Mouse (Mus musculus) stomach, embryonic 16.5 days (tissue): ENCODE measurements around the gene Padi2. TPM values are rescaled to one million over a fixed set of nuclear protein-coding genes. Genes with fewer than 3 reads are reported as not detected.

Experiments
- ATAC-seq: fragments of 200-750 bp; cut with Nextera tagmentation; 2 replicates; pipeline ENCODE4 v1.8.0; 2017; ENCODE audit warnings: moderate number of reproducible peaks, moderate TSS enrichment; ENCODE audit not compliant: insufficient read depth, low FRiP score
- H3K27ac ChIP-seq: fragments of 300-500 bp; sonication (generic); 2 replicates; pipeline ENCODE4 v1.5.1; 2014; ENCODE audit warnings: low read length
- H3K27me3 ChIP-seq: fragments of 300-500 bp; sonication (generic); 2 replicates; pipeline ENCODE4 v1.6.1; 2014; ENCODE audit warnings: low read length, control low read depth, mixed read lengths; ENCODE audit not compliant: control insufficient read depth, insufficient read depth
- H3K36me3 ChIP-seq: fragments of 300-500 bp; sonication (generic); 2 replicates; pipeline ENCODE4 v1.6.1; 2014; ENCODE audit warnings: low read length; ENCODE audit not compliant: control insufficient read depth, insufficient read depth
- H3K4me1 ChIP-seq: fragments of 300-500 bp; sonication (generic); 2 replicates; pipeline ENCODE4 v1.6.1; 2014; ENCODE audit warnings: low read length, control low read depth, mixed read lengths; ENCODE audit not compliant: control insufficient read depth, insufficient read depth
- H3K4me2 ChIP-seq: fragments of 300-500 bp; sonication (generic); 2 replicates; pipeline ENCODE4 v1.6.1; 2014; ENCODE audit warnings: low read depth, low read length, mixed read lengths
- H3K4me3 ChIP-seq: fragments of 300-500 bp; sonication (generic); replicated peaks from 2 replicates; pipeline ENCODE4 v1.5.1; 2014; ENCODE audit warnings: mild to moderate bottlenecking, low read length
- H3K9ac ChIP-seq: fragments of 300-500 bp; sonication (generic); 2 replicates; pipeline ENCODE4 v1.6.1; 2014; ENCODE audit warnings: low read length
- H3K9me3 ChIP-seq: fragments of 300-500 bp; sonication (generic); replicated peaks from 2 replicates; pipeline ENCODE4 v1.6.1; 2016; ENCODE audit warnings: low read length, control low read depth; ENCODE audit not compliant: control insufficient read depth
- WGBS: fragments of 180-500 bp; shearing (Covaris S2); extraction: QIAGEN DNeasy Blood & Tissue Kit; methylation state at CpG from one replicate; pipeline ENCODE4 v1.1.7; 2014; 5-methylcytosine and 5-hydroxymethylcytosine counted together
- polyA plus RNA-seq: library from polyadenylated mRNA; unstranded; fragments of >200 nt; fragmentation: Nextera tagmentation; extraction: Ambion mirVana; gene quantifications from 2 replicates; pipeline ENCODE4 v1.2.1, GENCODE M21; 2015

Padi2 gene
- polyA plus RNA-seq, 1 experiment from 2014 or later, result 3.2 TPM

- Histone ChIP-seq H3K27ac (peak overlapping the region; percentile 64), H3K9ac (peak overlapping the region; percentile 21; the same call in 1 of the 2 replicates), H3K4me3 (no peak overlapping the region), H3K4me2 (peak overlapping the region; percentile 93; the same call in 1 of the 2 replicates), H3K27me3 (no peaks in the 10 kb centered on the region), H3K4me1 (peaks cover 24% of the 10 kb centered on the region), H3K9me3 (no peaks in the 10 kb centered on the region), H3K36me3 (peaks cover 14% of the 10 kb centered on the region)
- 31% methylated on average over 5 of the region's 5 CpGs for WGBS
- ATAC-seq, result no peak
Observed at GRCm38 (mm10) chr4:140962950-140963349, 56.8 kb downstream of the Padi2 start.

DNA sequence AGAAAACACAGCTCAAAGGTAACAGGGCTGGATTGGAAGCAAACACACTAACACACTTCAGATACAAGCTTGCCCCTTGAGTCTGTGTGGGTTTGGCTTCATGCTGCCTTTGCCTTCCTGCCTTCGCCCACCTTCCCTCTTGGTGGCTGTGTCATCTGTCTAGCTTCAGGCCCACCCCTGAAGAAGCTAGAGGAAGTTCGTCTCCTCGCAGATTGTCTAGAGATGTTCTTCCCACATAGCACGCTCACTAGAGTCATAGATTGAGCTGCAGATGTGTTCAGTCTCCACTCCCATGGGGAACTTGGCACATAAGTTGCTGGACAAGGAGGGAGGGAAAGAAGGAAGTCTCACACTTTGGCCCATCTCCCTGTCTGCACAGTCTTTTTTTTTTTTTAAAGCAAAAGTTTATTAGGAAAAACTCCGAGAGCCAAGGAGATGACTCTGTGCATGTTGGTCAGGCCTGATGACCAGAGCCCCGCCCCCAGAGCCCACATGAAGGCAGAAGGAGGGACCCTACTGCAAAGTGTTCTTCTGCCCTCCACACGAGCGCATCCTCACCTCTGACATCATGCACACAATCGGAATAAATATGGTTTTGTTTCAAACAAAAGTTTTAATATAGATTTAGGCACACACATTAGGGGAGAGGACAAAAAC, 57.9 kb downstream of the Padi2 start:
- H3K4me1 ChIP-seq, result peaks cover 21% of the 10 kb centered on the region
- no peaks in the 10 kb centered on the region for H3K27me3 ChIP-seq
- H3K4me2 ChIP-seq, result no peak overlapping the region
- H3K9ac ChIP-seq, result 0 out of 2 replicates have a peak overlapping the region, but pooled peaks have one; percentile 46
- ATAC-seq, result no peak
- no peak overlapping the region for H3K4me3 ChIP-seq
- WGBS, result 70% methylated on average over 9 of the region's 9 CpGs
- H3K36me3 ChIP-seq, result peaks cover 16% of the 10 kb centered on the region
- no peaks in the 10 kb centered on the region for H3K9me3 ChIP-seq
- H3K27ac ChIP-seq, result peak overlapping the region; percentile 79

DNA sequence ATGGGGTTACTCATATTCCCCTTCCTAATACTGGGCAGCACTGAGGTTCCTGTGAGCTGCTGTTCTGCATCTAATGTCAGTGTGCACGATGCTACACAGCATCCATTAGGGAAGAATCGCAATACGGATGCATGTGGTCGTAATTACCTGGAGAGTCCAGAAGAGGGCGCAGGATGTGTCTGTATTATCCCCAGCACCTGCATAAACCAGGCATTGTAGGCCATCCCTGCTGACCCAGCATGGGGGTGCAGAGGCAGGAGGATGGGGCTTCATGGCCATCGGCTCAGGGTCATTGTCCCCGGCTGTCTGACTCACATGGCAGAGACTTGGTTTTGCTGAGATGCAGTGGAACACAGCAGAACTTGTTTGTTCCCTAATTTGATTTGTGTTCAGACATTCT, 58.5 kb downstream of the Padi2 start:
- H3K4me1 ChIP-seq, result peaks cover 21% of the 10 kb centered on the region
- H3K27ac ChIP-seq, result peak overlapping the region; percentile 31; the same call in 1 of the 2 replicates
- H3K9me3 ChIP-seq, result no peaks in the 10 kb centered on the region
- no peak overlapping the region for H3K4me3 ChIP-seq
- H3K9ac ChIP-seq, result no peak overlapping the region
- 20% methylated on average over 7 of the region's 7 CpGs for WGBS
- no peaks in the 10 kb centered on the region for H3K27me3 ChIP-seq
- H3K36me3 ChIP-seq, result peaks cover 16% of the 10 kb centered on the region
- ATAC-seq, result no peak
- no peak overlapping the region for H3K4me2 ChIP-seq

GRCm38 (mm10) chr4:140967386-140968159, 61.4 kb downstream of the Padi2 start:
- Histone ChIP-seq H3K27me3 (no peaks in the 10 kb centered on the region), H3K4me3 (no peak overlapping the region), H3K9me3 (no peaks in the 10 kb centered on the region), H3K36me3 (peaks cover 27% of the 10 kb centered on the region), H3K4me1 (peaks cover 15% of the 10 kb centered on the region), H3K4me2 (no peak overlapping the region), H3K9ac (no peak overlapping the region), H3K27ac (no peak overlapping the region)
- WGBS, result 74% methylated on average over 11 of the region's 11 CpGs
- ATAC-seq, result no peak

GRCm38 (mm10) chr4:140971691-140972090, 65.5 kb downstream of the Padi2 start:
- no peak overlapping the region for H3K9ac ChIP-seq
- H3K9me3 ChIP-seq, result no peaks in the 10 kb centered on the region
- H3K27me3 ChIP-seq, result no peaks in the 10 kb centered on the region
- H3K4me1 ChIP-seq, result no peaks in the 10 kb centered on the region
- no peak overlapping the region for H3K4me3 ChIP-seq
- peak overlapping the region; percentile 42; the same call in 1 of the 2 replicates for H3K27ac ChIP-seq
- ATAC-seq, result peak; percentile 19; the same call in 1 of the 2 replicates
- H3K4me2 ChIP-seq, result no peak overlapping the region
- H3K36me3 ChIP-seq, result peaks cover 43% of the 10 kb centered on the region
- WGBS, result 70% methylated on average over 13 of the region's 13 CpGs

GRCm38 (mm10) chr4:140974408-140974807, 68.3 kb downstream of the Padi2 start:
- Histone ChIP-seq H3K9me3 (no peaks in the 10 kb centered on the region), H3K4me2 (no peak overlapping the region), H3K36me3 (peaks cover 39% of the 10 kb centered on the region), H3K4me1 (0 out of 2 replicates have a peak, but pooled peaks cover 4% of the 10 kb centered on the region), H3K27me3 (no peaks in the 10 kb centered on the region), H3K4me3 (no peak overlapping the region), H3K9ac (no peak overlapping the region), H3K27ac (no peak overlapping the region)
- no peak for ATAC-seq
- 95% methylated on average over 6 of the region's 6 CpGs for WGBS

DNA sequence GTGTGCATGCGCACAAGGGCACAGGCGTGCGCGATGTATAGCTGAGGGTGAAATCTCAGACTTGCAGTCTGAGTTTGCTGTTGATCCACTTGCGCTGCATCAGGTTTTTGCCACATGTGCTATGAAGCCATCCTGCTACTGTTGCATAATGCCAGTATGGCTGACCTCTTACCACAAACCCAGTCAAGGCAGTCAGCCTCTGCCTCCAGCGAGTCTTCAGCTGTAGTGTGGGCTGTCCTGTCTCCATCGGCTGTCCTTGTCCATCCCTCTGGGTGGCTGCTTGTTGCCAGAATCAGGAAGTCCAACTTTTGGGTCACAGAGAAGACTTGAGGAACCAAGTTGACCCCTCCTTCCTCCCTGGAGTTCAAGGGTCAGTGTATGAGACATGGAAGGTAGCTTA, 69.2 kb downstream of the Padi2 start:
- Histone ChIP-seq H3K9ac (no peak overlapping the region), H3K27ac (no peak overlapping the region), H3K4me1 (0 out of 2 replicates have a peak, but pooled peaks cover 4% of the 10 kb centered on the region), H3K4me2 (no peak overlapping the region), H3K36me3 (peaks cover 41% of the 10 kb centered on the region), H3K9me3 (no peaks in the 10 kb centered on the region), H3K4me3 (no peak overlapping the region), H3K27me3 (no peaks in the 10 kb centered on the region)
- no peak for ATAC-seq
- 89% methylated on average over 7 of the region's 7 CpGs for WGBS

- WGBS, result 74% methylated on average over 10 of the region's 10 CpGs
- 0 out of 2 replicates have a peak, but pooled peaks have one; percentile 23 for ATAC-seq
Observed at GRCm38 (mm10) chr4:140977278-140977677, 71.1 kb downstream of the Padi2 start.

More at GRCm38 (mm10) chr4:140977278-140977677, 71.1 kb downstream of the Padi2 start:
- 0 out of 2 replicates have a peak, but pooled peaks cover 4% of the 10 kb centered on the region for H3K4me1 ChIP-seq
- H3K4me2 ChIP-seq, result 0 out of 2 replicates have a peak overlapping the region, but pooled peaks have one; percentile 10
- H3K36me3 ChIP-seq, result peaks cover 31% of the 10 kb centered on the region; the same call in 1 of the 2 replicates
- peak overlapping the region; percentile 79 for H3K27ac ChIP-seq
- no peaks in the 10 kb centered on the region for H3K27me3 ChIP-seq
- 0 out of 2 replicates have a peak, but pooled peaks cover 3% of the 10 kb centered on the region for H3K9me3 ChIP-seq
- H3K4me3 ChIP-seq, result no peak overlapping the region
- H3K9ac ChIP-seq, result peak overlapping the region; percentile 37
